Mouse (Mus musculus) ES-Bruce4 (cell line): ENCODE measurements around the gene Hist2h4. TPM values are rescaled to one million over a fixed set of nuclear protein-coding genes. Genes with fewer than 3 reads are reported as not detected.
"Not testable (repeated sequence)": the region's sequence is repeated elsewhere in the genome, so short reads cannot be mapped to it uniquely, and the experiment has no call there.

Source experiments
- H3K27ac ChIP-seq: 2 replicates; pipeline ENCODE4 v1.5.1; 2012; ENCODE audit warnings: low read length, inconsistent platforms; ENCODE audit not compliant: insufficient read depth
- H3K27me3 ChIP-seq: 2 replicates; pipeline ENCODE4 v1.6.1; 2012; ENCODE audit warnings: mild to moderate bottlenecking, low read length, inconsistent platforms; ENCODE audit not compliant: control insufficient read depth, poor library complexity, insufficient read depth, severe bottlenecking
- H3K36me3 ChIP-seq: 2 replicates; pipeline ENCODE4 v1.6.1; 2012; ENCODE audit warnings: inconsistent platforms, mild to moderate bottlenecking, low read length, moderate library complexity; ENCODE audit not compliant: control insufficient read depth, poor library complexity, insufficient read depth, severe bottlenecking
- H3K4me1 ChIP-seq: one replicate; pipeline ENCODE4 v1.8.1; 2011; ENCODE audit warnings: low read length; ENCODE audit not compliant: control insufficient read depth, insufficient read depth
- H3K4me3 ChIP-seq: 2 replicates; pipeline ENCODE4 v1.5.1; 2011; ENCODE audit warnings: low read depth, mild to moderate bottlenecking, low read length
- H3K9ac ChIP-seq: 2 replicates; pipeline ENCODE4 v1.6.1; 2012; ENCODE audit warnings: low read depth, mild to moderate bottlenecking, inconsistent platforms; ENCODE audit not compliant: poor library complexity, severe bottlenecking
- H3K9me3 ChIP-seq: replicated peaks from 2 replicates; pipeline ENCODE4 v1.6.1; 2012; ENCODE audit warnings: mild to moderate bottlenecking, low read length, inconsistent platforms; ENCODE audit not compliant: control insufficient read depth, poor library complexity, insufficient read depth, severe bottlenecking
- CTCF ChIP-seq: IDR thresholded peaks from one replicate; pipeline ENCODE4 v1.8.1; 2011; ENCODE audit warnings: low read depth, low read length
- EP300 ChIP-seq: IDR thresholded peaks from 2 replicates; pipeline ENCODE4 v1.6.1; 2011; ENCODE audit warnings: low read depth, low read length; ENCODE audit not compliant: insufficient read depth
- POLR2A ChIP-seq: IDR thresholded peaks from one replicate; pipeline ENCODE4 v1.8.1; 2011; ENCODE audit warnings: low read length; ENCODE audit not compliant: insufficient read depth
- polyA plus RNA-seq: library from polyadenylated mRNA; stranded (reverse); fragments of >200 nt; gene quantifications from 2 replicates; pipeline ENCODE4 v1.2.4, GENCODE M21; 2011; ENCODE audit warnings: low read depth; ENCODE audit not compliant: missing spikeins, insufficient read depth, insufficient read length

The Hist2h4 gene
- polyA plus RNA-seq, 1 experiment: 3.6 TPM

GRCm38 (mm10) chr3:96243921-96244572 lies 19.1 kb downstream of the Hist2h4 start:
- H3K4me1 ChIP-seq: no peaks in the 10 kb centered on the region
- no peaks in the 10 kb centered on the region for H3K27me3 ChIP-seq
- H3K4me3 ChIP-seq: peak overlapping the region; percentile 99
- H3K9ac ChIP-seq: peak overlapping the region; percentile 70
- no peaks in the 10 kb centered on the region for H3K9me3 ChIP-seq
- peak overlapping the region; percentile 8 for H3K27ac ChIP-seq
- TF ChIP-seq EP300: no peak
- TF ChIP-seq POLR2A: no peak
- no peak for TF ChIP-seq CTCF
- H3K36me3 ChIP-seq: peaks cover 7% of the 10 kb centered on the region; the same call in 1 of the 2 replicates

GRCm38 (mm10) chr3:96240799-96241197 lies 22.3 kb downstream of the Hist2h4 start:
- peak overlapping the region; percentile 94 for H3K9ac ChIP-seq
- TF ChIP-seq EP300: no peak
- no peak for TF ChIP-seq POLR2A
- no peak for TF ChIP-seq CTCF
- H3K4me1 ChIP-seq: no peaks in the 10 kb centered on the region

GRCm38 (mm10) chr3:96239949-96240798 lies 22.9 kb downstream of the Hist2h4 start, which contains the start of gene Hist2h2aa2:
Hist2h2aa2 (minus strand) TSS chr3:96240276.
- H3K9ac ChIP-seq: peak within 1 kb of the TSS; percentile 94
- H3K4me3 ChIP-seq: peak within 1 kb of the TSS; percentile 85
- not testable (repeated sequence) for H3K27me3 ChIP-seq, H3K9me3 ChIP-seq, H3K4me1 ChIP-seq, H3K36me3 ChIP-seq
- peak within 1 kb of the TSS; percentile 89 for H3K27ac ChIP-seq

More at GRCm38 (mm10) chr3:96240799-96241197, 22.3 kb downstream of the Hist2h4 start:
- Histone ChIP-seq H3K27me3 (no peaks in the 10 kb centered on the region), H3K27ac (0 out of 2 replicates have a peak overlapping the region, but pooled peaks have one; percentile 67), H3K9me3 (no peaks in the 10 kb centered on the region), H3K4me3 (peak overlapping the region; percentile 35), H3K36me3 (peaks cover 2% of the 10 kb centered on the region; the same call in 1 of the 2 replicates)

GRCm38 (mm10) chr3:96238954-96239793 lies 23.9 kb downstream of the Hist2h4 start, which contains the start of gene Hist2h3c2:
Hist2h3c2 (minus strand) TSS chr3:96239127.
- H3K36me3 ChIP-seq, H3K9me3 ChIP-seq, H3K4me1 ChIP-seq, H3K27me3 ChIP-seq: not testable (repeated sequence)
- Histone ChIP-seq H3K27ac (peak within 1 kb of the TSS; percentile 96), H3K9ac (peak within 1 kb of the TSS; percentile 100), H3K4me3 (peak within 1 kb of the TSS; percentile 93)

GRCm38 (mm10) chr3:96237904-96238511 lies 25.1 kb downstream of the Hist2h4 start:
- Histone ChIP-seq H3K27me3 (no peaks in the 10 kb centered on the region), H3K9me3 (no peaks in the 10 kb centered on the region), H3K36me3 (peaks cover 2% of the 10 kb centered on the region; the same call in 1 of the 2 replicates), H3K9ac (peak overlapping the region; percentile 100), H3K4me3 (peak overlapping the region; percentile 93), H3K4me1 (no peaks in the 10 kb centered on the region), H3K27ac (peak overlapping the region; percentile 96)
- TF ChIP-seq CTCF: no peak
- TF ChIP-seq POLR2A: peak; percentile 61
